Comparison of ENCODE assay signal across 16 mouse cellular contexts in genomic region chr16:17600944-17601562, GRCm38 (mm10). TPM values are rescaled to one million over a fixed set of nuclear protein-coding genes. Genes with fewer than 3 reads are reported as not detected.
DNase-seq lines count a peak whose midpoint lies in the region; ATAC-seq lines count a peak whose summit lies in the region.
"Had no signal": no experiment of that assay in that cellular context is flagged by ENCODE, and none has a peak within 500 bp of the region (broad histone marks: within the 10 kb centered on the region; RNA-seq: fewer than 3 reads in every experiment).

No protein-coding gene starts in this region.

- H3K9ac ChIP-seq in liver, embryonic 13.5 days: no peak overlapping the region
- H3K9ac ChIP-seq: liver, embryonic 15.5 days; neural tube, embryonic 15.5 days had no signal

- H3K9me3 ChIP-seq in liver, embryonic 13.5 days (replicated peaks): no peaks in the 10 kb centered on the region
- no peaks in the 10 kb centered on the region; the same call in 1 of the 2 replicates for H3K9me3 ChIP-seq in midbrain, embryonic 10.5 days (replicated peaks)
- H3K9me3 ChIP-seq: liver, embryonic 15.5 days; neural tube, embryonic 15.5 days had no signal

- WGBS in liver, embryonic 13.5 days (ENCODE audit: insufficient replicate concordance): 55% methylated on average over 3 of the region's 3 CpGs
- 75% methylated on average over 3 of the region's 3 CpGs for WGBS in midbrain, embryonic 10.5 days

- DNase-seq in frontal cortex, postnatal 10 days (ENCODE audit: low spot score in 2 of 2): no peak
- no peak for DNase-seq in liver, embryonic 13.5 days
- DNase-seq in liver (no peak), NIH3T3 (ENCODE audit: low read depth) (peak; percentile 24)
- no peak for DNase-seq in right cerebral cortex, adult 18-20 months
- no peak for DNase-seq in midbrain, embryonic 10.5 days (ENCODE audit: low spot score)
- DNase-seq: adrenal gland, postnatal 10 days; cerebellum, adult 18-20 months; kidney, adult 18-20 months; layer of hippocampus, postnatal 36 days; midbrain, embryonic 14.5 days had no signal

- 0 out of 2 replicates have a peak, but pooled peaks cover 2% of the 10 kb centered on the region for H3K27me3 ChIP-seq in liver, embryonic 13.5 days
- no peaks in the 10 kb centered on the region for H3K27me3 ChIP-seq in midbrain, embryonic 10.5 days (ENCODE audit: low read depth, poor library complexity, severe bottlenecking)
- H3K27me3 ChIP-seq: neural tube, embryonic 15.5 days had no signal

- no peaks in the 10 kb centered on the region for H3K4me1 ChIP-seq in liver, embryonic 13.5 days (replicated peaks)
- H3K4me1 ChIP-seq in midbrain, embryonic 10.5 days: no peaks in the 10 kb centered on the region
- H3K4me1 ChIP-seq: liver, embryonic 15.5 days; neural tube, embryonic 15.5 days had no signal

- H3K4me3 ChIP-seq in liver, embryonic 13.5 days (replicated peaks): no peak overlapping the region
- H3K4me3 ChIP-seq in midbrain, embryonic 10.5 days: no peak overlapping the region
- H3K4me3 ChIP-seq: liver, embryonic 15.5 days; neural tube, embryonic 15.5 days had no signal

- no peak overlapping the region for H3K4me2 ChIP-seq in liver, embryonic 13.5 days
- H3K4me2 ChIP-seq: liver, embryonic 15.5 days; neural tube, embryonic 15.5 days had no signal

- H3K36me3 ChIP-seq in liver, embryonic 13.5 days: no peaks in the 10 kb centered on the region
- no peaks in the 10 kb centered on the region for H3K36me3 ChIP-seq in midbrain, embryonic 10.5 days
- H3K36me3 ChIP-seq: liver, embryonic 15.5 days; neural tube, embryonic 15.5 days had no signal

- H3K27ac ChIP-seq in liver, embryonic 13.5 days: no peak overlapping the region
- no peak overlapping the region for H3K27ac ChIP-seq in midbrain, embryonic 10.5 days (replicated peaks)
- H3K27ac ChIP-seq: liver, embryonic 15.5 days; neural tube, embryonic 15.5 days had no signal

- ATAC-seq in frontal cortex, adult (ENCODE audit: low TSS enrichment): 0 out of 2 replicates have a peak, but pooled peaks have one; percentile 51
- peak; percentile 36; the same call in 1 of the 2 replicates for ATAC-seq in liver, embryonic 13.5 days (ENCODE audit: low read depth)
- peak; percentile 77 for ATAC-seq in megakaryocyte-erythroid progenitor cell, adult 5-6 weeks (replicated peaks; ENCODE audit: low FRiP score, low TSS enrichment, poor library complexity, severe bottlenecking)

RNA-seq across cellular contexts. Expression of gene Slc7a4, which starts 18.0 kb away (rescaled TPM):
- polyA plus RNA-seq in liver, embryonic 13.5 days (2015; fragmentation: Nextera tagmentation; extraction: Ambion mirVana): 1.3 and 1.8 TPM in 2 replicates
- 10.8 and 13.9 TPM in 2 replicates for total RNA-seq in megakaryocyte-erythroid progenitor cell, adult 5-6 weeks (2014; fragmentation: Nextera tagmentation)
- 5.2 and 7.6 TPM in 2 replicates for total RNA-seq in megakaryocyte-erythroid progenitor cell, adult 5-6 weeks (2017)
- polyA plus RNA-seq in midbrain, embryonic 10.5 days (2016; fragmentation: Nextera tagmentation; extraction: Ambion mirVana): 2.4 and 2.6 TPM in 2 replicates

RNA-seq across cellular contexts. Expression of gene Smpd4, which starts 18.1 kb away (rescaled TPM):
- 16.7 and 22.5 TPM in 2 replicates for polyA plus RNA-seq in liver, embryonic 13.5 days (2015; fragmentation: Nextera tagmentation; extraction: Ambion mirVana)
- 88.7 and 152 TPM in 2 replicates for total RNA-seq in megakaryocyte-erythroid progenitor cell, adult 5-6 weeks (2014; fragmentation: Nextera tagmentation)
- total RNA-seq in megakaryocyte-erythroid progenitor cell, adult 5-6 weeks (2017): 75.3 and 83.2 TPM in 2 replicates
- polyA plus RNA-seq in midbrain, embryonic 10.5 days (2016; fragmentation: Nextera tagmentation; extraction: Ambion mirVana): 47.3 and 52.2 TPM in 2 replicates

RNA-seq across cellular contexts. Expression of gene P2rx6, which starts 39.4 kb away (rescaled TPM):
- 0.09 TPM in 1 of 2 replicates, not detected in the other for polyA plus RNA-seq in liver, embryonic 13.5 days (2015; fragmentation: Nextera tagmentation; extraction: Ambion mirVana)
- total RNA-seq in megakaryocyte-erythroid progenitor cell, adult 5-6 weeks (2014; fragmentation: Nextera tagmentation): not detected in 2 replicates
- total RNA-seq in megakaryocyte-erythroid progenitor cell, adult 5-6 weeks (2017): not detected in 2 replicates
- 0.62 and 0.75 TPM in 2 replicates for polyA plus RNA-seq in midbrain, embryonic 10.5 days (2016; fragmentation: Nextera tagmentation; extraction: Ambion mirVana)

RNA-seq across cellular contexts. Expression of gene Lrrc74b, which starts 40.0 kb away (rescaled TPM):
- polyA plus RNA-seq in liver, embryonic 13.5 days (2015; fragmentation: Nextera tagmentation; extraction: Ambion mirVana): not detected in 2 replicates
- not detected in 2 replicates for total RNA-seq in megakaryocyte-erythroid progenitor cell, adult 5-6 weeks (2014; fragmentation: Nextera tagmentation)
- 0.05 TPM in 1 of 2 replicates, not detected in the other for total RNA-seq in megakaryocyte-erythroid progenitor cell, adult 5-6 weeks (2017)
- 0.17 and 0.27 TPM in 2 replicates for polyA plus RNA-seq in midbrain, embryonic 10.5 days (2016; fragmentation: Nextera tagmentation; extraction: Ambion mirVana)
- polyA plus RNA-seq: liver, embryonic 15.5 days; spleen, adult 2 months had no signal

RNA-seq across cellular contexts. Expression of gene Ccdc74a, which starts 45.2 kb away (rescaled TPM):
- 1.6 and 2.3 TPM in 2 replicates for polyA plus RNA-seq in liver, embryonic 13.5 days (2015; fragmentation: Nextera tagmentation; extraction: Ambion mirVana)
- 1.3 and 13.1 TPM in 2 replicates for total RNA-seq in megakaryocyte-erythroid progenitor cell, adult 5-6 weeks (2014; fragmentation: Nextera tagmentation)
- total RNA-seq in megakaryocyte-erythroid progenitor cell, adult 5-6 weeks (2017): 0.42 and 9.2 TPM in 2 replicates
- 6.4 and 8.1 TPM in 2 replicates for polyA plus RNA-seq in midbrain, embryonic 10.5 days (2016; fragmentation: Nextera tagmentation; extraction: Ambion mirVana)
